Mouse (Mus musculus) embryonic facial prominence, embryonic 13.5 days (tissue): Measurements from ENCODE around the gene Slc2a10. TPM values are rescaled to one million over a fixed set of nuclear protein-coding genes. Genes with fewer than 3 reads are reported as not detected.
"Not testable (repeated sequence)": the region's sequence is repeated elsewhere in the genome, so short reads cannot be mapped to it uniquely, and the experiment has no call there.

Experiments
- ATAC-seq: fragments of 200-750 bp; cut with Nextera tagmentation; 2 replicates; pipeline ENCODE4 v1.8.0; 2017; ENCODE audit warnings: low read depth; ENCODE audit not compliant: insufficient number of reproducible peaks, insufficient read depth, low FRiP score, low TSS enrichment
- H3K27ac ChIP-seq: fragments of 300-500 bp; sonication (generic); 2 replicates; pipeline ENCODE4 v1.5.1; 2015; ENCODE audit warnings: moderate library complexity, mild to moderate bottlenecking, inconsistent platforms
- H3K27me3 ChIP-seq: fragments of 300-500 bp; sonication (generic); 2 replicates; pipeline ENCODE4 v1.6.1; 2015; ENCODE audit warnings: mild to moderate bottlenecking, inconsistent platforms
- H3K36me3 ChIP-seq: fragments of 300-500 bp; sonication (generic); 2 replicates; pipeline ENCODE4 v1.6.1; 2015; ENCODE audit warnings: mild to moderate bottlenecking, inconsistent platforms
- H3K4me1 ChIP-seq: fragments of 300-500 bp; sonication (generic); 2 replicates; pipeline ENCODE4 v1.6.1; 2015; ENCODE audit warnings: inconsistent platforms
- H3K4me2 ChIP-seq: fragments of 300-500 bp; sonication (generic); 2 replicates; pipeline ENCODE4 v1.6.1; 2015; ENCODE audit warnings: moderate library complexity, mild to moderate bottlenecking, inconsistent platforms
- H3K4me3 ChIP-seq: fragments of 300-500 bp; sonication (generic); 2 replicates; pipeline ENCODE4 v1.5.1; 2015; ENCODE audit warnings: mild to moderate bottlenecking, inconsistent platforms
- H3K9ac ChIP-seq: fragments of 300-500 bp; sonication (generic); 2 replicates; pipeline ENCODE4 v1.6.1; 2015; ENCODE audit warnings: mild to moderate bottlenecking, inconsistent platforms
- H3K9me3 ChIP-seq: fragments of 300-500 bp; sonication (generic); 2 replicates; pipeline ENCODE4 v1.6.1; 2016; ENCODE audit warnings: inconsistent platforms
- WGBS: fragments of 180-500 bp; shearing (Covaris S2); methylation state at CpG from one replicate; pipeline ENCODE4 v1.1.7; 2015; ENCODE audit warnings: mixed read lengths; 5-methylcytosine and 5-hydroxymethylcytosine counted together
- polyA plus RNA-seq: library from polyadenylated mRNA; unstranded; fragments of >200 nt; fragmentation: Nextera tagmentation; extraction: Ambion mirVana; gene quantifications from 2 replicates; pipeline ENCODE4 v1.2.1, GENCODE M21; 2015

Gene Slc2a10
- polyA plus RNA-seq, 1 experiment from 2014 or later = 12.9 TPM

- no peak for ATAC-seq
- 38% methylated on average over 5 of the region's 5 CpGs for WGBS
- Histone ChIP-seq H3K27ac (peak overlapping the region; percentile 51), H3K9ac (no peak overlapping the region), H3K27me3 (no peaks in the 10 kb centered on the region), H3K4me1 (peaks cover 30% of the 10 kb centered on the region), H3K4me2 (no peak overlapping the region), H3K36me3 (peaks cover 12% of the 10 kb centered on the region), H3K4me3 (no peak overlapping the region), H3K9me3 (no peaks in the 10 kb centered on the region)
Measured at GRCm38 (mm10) chr2:165510466-165510865, 6.9 kb downstream of the Slc2a10 start.

GRCm38 (mm10) chr2:165510914-165511458, 7.4 kb downstream of the Slc2a10 start:
- H3K4me2 ChIP-seq, H3K4me3 ChIP-seq, ATAC-seq, H3K27ac ChIP-seq, H3K9me3 ChIP-seq, H3K27me3 ChIP-seq, H3K9ac ChIP-seq: not testable (repeated sequence)
- WGBS = 54% methylated on average over 2 of the region's 2 CpGs
- peaks cover 18% of the 10 kb centered on the region for H3K36me3 ChIP-seq
- peaks cover 28% of the 10 kb centered on the region for H3K4me1 ChIP-seq

GRCm38 (mm10) chr2:165511530-165511929, 7.9 kb downstream of the Slc2a10 start:
- H3K4me1 ChIP-seq = peaks cover 28% of the 10 kb centered on the region
- not testable (repeated sequence) for H3K4me2 ChIP-seq, ATAC-seq, H3K9me3 ChIP-seq, H3K4me3 ChIP-seq, H3K9ac ChIP-seq, H3K27ac ChIP-seq, H3K27me3 ChIP-seq
- WGBS = 85% methylated on average over 4 of the region's 4 CpGs
- H3K36me3 ChIP-seq = peaks cover 22% of the 10 kb centered on the region

DNA sequence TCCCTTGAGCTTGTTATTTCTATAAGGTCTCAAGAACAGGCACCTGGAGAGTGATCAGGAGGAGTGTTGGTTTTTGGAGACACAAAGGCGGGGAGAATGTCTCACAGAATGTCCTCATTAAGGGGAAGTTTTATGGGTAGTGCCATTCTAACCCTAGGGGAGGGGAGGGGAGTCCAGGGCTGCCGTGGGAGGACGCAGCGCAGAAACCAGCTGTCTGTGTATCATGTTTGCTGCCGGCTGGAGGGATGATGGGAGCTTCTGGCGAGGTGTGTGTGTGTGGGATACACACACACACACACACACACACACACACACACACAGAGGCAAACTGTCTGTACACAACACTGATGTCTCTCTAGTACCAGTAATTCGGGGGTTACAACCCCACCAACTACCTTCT, 8.8 kb downstream of the Slc2a10 start:
- no peak for ATAC-seq
- no peak overlapping the region for H3K4me3 ChIP-seq
- H3K36me3 ChIP-seq = peaks cover 31% of the 10 kb centered on the region
- WGBS = 29% methylated on average over 7 of the region's 7 CpGs
- no peak overlapping the region for H3K9ac ChIP-seq
- peak overlapping the region; percentile 16; the same call in 1 of the 2 replicates for H3K27ac ChIP-seq
- H3K9me3 ChIP-seq = no peaks in the 10 kb centered on the region
- peak overlapping the region; percentile 0; the same call in 1 of the 2 replicates for H3K4me2 ChIP-seq
- no peaks in the 10 kb centered on the region for H3K27me3 ChIP-seq
- peaks cover 28% of the 10 kb centered on the region for H3K4me1 ChIP-seq

DNA sequence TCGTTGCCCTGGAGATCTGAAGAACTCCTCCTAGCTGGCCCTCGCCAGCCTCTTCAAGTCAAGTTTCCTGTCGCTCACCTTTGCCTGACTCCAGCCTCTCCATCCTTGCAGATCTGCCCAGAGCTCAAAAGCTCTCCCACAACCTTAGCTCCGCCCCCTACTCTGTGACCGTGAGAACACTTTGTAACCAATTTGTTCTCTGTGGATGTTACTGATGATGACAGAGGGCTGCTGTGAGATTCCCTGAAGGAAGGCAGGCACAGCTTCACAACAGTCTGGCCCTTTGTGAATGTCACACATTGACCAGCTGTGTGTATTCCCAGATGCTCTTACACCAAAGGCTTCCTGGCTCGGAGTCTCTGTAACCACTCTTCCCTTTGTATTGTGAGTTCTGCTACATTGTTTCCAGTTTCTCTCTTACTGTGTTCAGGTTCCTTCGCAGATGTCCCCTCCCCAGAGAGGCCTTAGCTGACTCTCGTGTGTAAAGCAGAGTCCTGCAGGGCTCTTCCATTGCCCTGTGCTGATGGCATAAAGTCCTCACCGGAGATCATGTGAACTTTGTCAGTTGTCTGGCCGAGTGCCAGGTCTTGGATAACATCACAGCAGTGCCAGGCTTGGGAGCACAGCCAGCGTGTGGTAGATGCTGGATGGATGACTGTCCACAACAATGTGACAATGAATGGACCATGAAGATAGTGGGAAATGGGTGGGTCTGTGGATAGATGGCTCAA, 9.4 kb downstream of the Slc2a10 start:
- Histone ChIP-seq H3K27ac (peak overlapping the region; percentile 14; the same call in 1 of the 2 replicates), H3K4me2 (peak overlapping the region; percentile 0; the same call in 1 of the 2 replicates), H3K27me3 (no peaks in the 10 kb centered on the region), H3K4me1 (peaks cover 28% of the 10 kb centered on the region), H3K4me3 (no peak overlapping the region), H3K9ac (no peak overlapping the region), H3K9me3 (no peaks in the 10 kb centered on the region), H3K36me3 (peaks cover 35% of the 10 kb centered on the region)
- ATAC-seq = no peak
- WGBS = 37% methylated on average over 11 of the region's 11 CpGs

DNA sequence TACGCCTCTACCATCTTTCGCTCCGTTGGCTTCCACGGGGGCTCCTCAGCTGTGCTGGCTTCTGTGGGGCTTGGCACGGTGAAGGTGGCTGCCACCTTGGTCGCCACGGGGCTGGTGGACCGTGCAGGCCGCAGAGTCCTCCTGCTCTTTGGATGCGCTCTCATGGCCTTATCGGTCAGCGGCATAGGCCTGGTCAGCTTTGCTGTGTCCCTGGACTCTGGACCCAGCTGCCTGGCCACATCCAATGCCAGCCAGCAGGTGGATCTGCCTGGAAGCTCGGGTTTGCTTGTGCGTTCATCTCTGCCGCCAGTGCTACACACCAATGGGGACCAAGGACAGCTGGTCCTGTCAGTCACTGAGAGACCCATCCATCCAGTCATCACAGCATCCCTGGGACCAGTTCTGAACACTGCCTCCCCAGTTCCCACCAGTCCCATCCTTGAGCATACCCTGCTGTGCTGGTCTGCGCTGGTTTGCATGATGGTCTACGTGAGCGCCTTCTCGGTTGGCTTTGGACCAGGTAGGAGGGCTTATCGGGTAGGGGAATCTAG, 11.7 kb downstream of the Slc2a10 start:
- Histone ChIP-seq H3K27ac (no peak overlapping the region), H3K4me2 (no peak overlapping the region), H3K9ac (no peak overlapping the region), H3K27me3 (no peaks in the 10 kb centered on the region), H3K4me3 (no peak overlapping the region), H3K4me1 (peaks cover 19% of the 10 kb centered on the region), H3K9me3 (no peaks in the 10 kb centered on the region), H3K36me3 (peaks cover 49% of the 10 kb centered on the region)
- 95% methylated on average over 20 of the region's 20 CpGs for WGBS
- no peak for ATAC-seq

DNA sequence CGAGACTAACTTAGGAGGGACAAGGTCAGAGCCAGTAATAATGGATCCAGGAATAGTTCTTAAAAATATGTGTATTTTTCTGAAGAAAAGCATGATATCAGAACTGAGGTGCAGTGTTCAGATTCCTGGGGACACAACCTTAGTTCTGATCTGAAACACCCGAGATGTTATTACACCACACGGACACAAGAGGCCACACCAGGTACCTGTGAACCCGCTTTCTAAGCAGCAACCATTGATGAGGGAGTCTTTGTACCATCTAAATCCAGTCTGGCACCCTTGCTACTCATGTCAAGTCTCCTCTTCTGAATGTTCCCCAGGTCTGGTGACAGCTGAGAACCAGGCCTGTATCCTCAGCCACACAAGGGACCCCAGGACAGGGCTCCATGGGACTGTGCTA, 22.0 kb downstream of the Slc2a10 start:
- Histone ChIP-seq H3K36me3 (no peaks in the 10 kb centered on the region), H3K9ac (no peak overlapping the region)
- 49% methylated on average over 4 of the region's 4 CpGs for WGBS

GRCm38 (mm10) chr2:165529106-165529505, 25.5 kb downstream of the Slc2a10 start:
- H3K27ac ChIP-seq = no peak overlapping the region
- H3K9ac ChIP-seq = no peak overlapping the region
- H3K4me2 ChIP-seq = peak overlapping the region; percentile 12; the same call in 1 of the 2 replicates
- no peaks in the 10 kb centered on the region for H3K27me3 ChIP-seq
- no peaks in the 10 kb centered on the region for H3K9me3 ChIP-seq
- peaks cover 26% of the 10 kb centered on the region for H3K4me1 ChIP-seq
- WGBS = 12% methylated on average over 8 of the region's 8 CpGs
- no peak overlapping the region for H3K4me3 ChIP-seq
- H3K36me3 ChIP-seq = no peaks in the 10 kb centered on the region
- ATAC-seq = no peak

More for the DNA sequence above, 22.0 kb downstream of the Slc2a10 start:
- Histone ChIP-seq H3K4me2 (no peak overlapping the region), H3K4me3 (no peak overlapping the region), H3K4me1 (peaks cover 12% of the 10 kb centered on the region), H3K27ac (no peak overlapping the region), H3K27me3 (no peaks in the 10 kb centered on the region), H3K9me3 (no peaks in the 10 kb centered on the region)
- ATAC-seq = no peak

DNA sequence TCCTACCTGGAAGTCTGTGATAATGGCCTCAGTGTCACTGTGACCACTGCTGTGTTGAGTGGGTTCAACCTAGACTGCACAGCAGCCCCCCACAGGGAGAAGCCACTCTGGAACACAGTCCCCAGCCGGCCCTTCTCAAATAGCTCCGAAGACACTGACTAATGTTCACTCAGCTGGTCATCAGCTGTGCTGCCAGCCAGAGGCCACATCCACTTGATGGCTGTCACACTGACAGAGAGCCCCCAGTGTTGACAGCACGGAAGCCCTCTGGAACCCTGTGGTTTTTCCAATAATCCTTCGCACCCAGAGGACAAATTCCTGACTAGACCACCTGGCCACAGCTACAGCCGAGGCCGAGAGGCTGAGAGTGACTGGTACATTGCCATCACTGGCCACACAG, 30.2 kb downstream of the Slc2a10 start:
- Histone ChIP-seq H3K4me1 (peaks cover 37% of the 10 kb centered on the region), H3K9me3 (no peaks in the 10 kb centered on the region), H3K4me2 (no peak overlapping the region), H3K36me3 (no peaks in the 10 kb centered on the region), H3K9ac (no peak overlapping the region), H3K4me3 (no peak overlapping the region), H3K27me3 (no peaks in the 10 kb centered on the region), H3K27ac (no peak overlapping the region)
- no peak for ATAC-seq
- 55% methylated on average over 6 of the region's 6 CpGs for WGBS

DNA sequence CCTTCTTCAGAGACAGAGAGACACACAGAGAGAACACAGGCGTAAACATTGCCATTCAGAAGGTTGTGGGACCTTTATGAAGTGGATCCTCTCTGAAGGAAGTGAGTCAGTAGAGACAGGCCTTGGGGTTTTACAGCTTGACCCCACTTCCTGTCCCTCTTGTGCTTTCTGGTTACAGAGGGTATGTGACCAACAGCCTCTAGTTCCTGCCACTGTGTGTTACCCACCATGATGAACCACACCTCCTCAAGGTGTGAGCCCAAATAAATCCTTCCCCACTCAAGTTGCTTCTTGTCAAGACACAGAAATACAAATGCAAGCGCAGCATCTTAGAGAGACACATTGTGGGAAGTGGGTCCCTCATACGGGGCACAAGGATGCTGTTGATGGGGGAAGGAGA, 37.4 kb downstream of the Slc2a10 start:
- no peak overlapping the region for H3K27ac ChIP-seq
- 0 out of 2 replicates have a peak, but pooled peaks cover 4% of the 10 kb centered on the region for H3K4me1 ChIP-seq
- H3K27me3 ChIP-seq = peaks cover 2% of the 10 kb centered on the region; the same call in 1 of the 2 replicates
- H3K4me2 ChIP-seq = no peak overlapping the region
- 76% methylated on average over 3 of the region's 3 CpGs for WGBS
- no peak overlapping the region for H3K9ac ChIP-seq
- H3K4me3 ChIP-seq = no peak overlapping the region
- no peaks in the 10 kb centered on the region for H3K9me3 ChIP-seq
- no peak for ATAC-seq
- no peaks in the 10 kb centered on the region for H3K36me3 ChIP-seq

- Histone ChIP-seq H3K27me3 (peaks cover 2% of the 10 kb centered on the region; the same call in 1 of the 2 replicates), H3K4me1 (peaks cover 12% of the 10 kb centered on the region; the same call in 1 of the 2 replicates), H3K4me2 (no peak overlapping the region), H3K36me3 (no peaks in the 10 kb centered on the region), H3K4me3 (no peak overlapping the region), H3K27ac (no peak overlapping the region), H3K9ac (no peak overlapping the region), H3K9me3 (no peaks in the 10 kb centered on the region)
- WGBS = 39% methylated on average over 13 of the region's 13 CpGs
- ATAC-seq = no peak
Measured at GRCm38 (mm10) chr2:165542939-165543669, 39.5 kb downstream of the Slc2a10 start.
